Mouse (Mus musculus) CH12F3 (cell line): ENCODE data around the gene Hipk3.

Source experiments
- in situ Hi-C: fragments of 300-500 bp; cut with MboI; formaldehyde crosslinking; loops from 2 replicates; pipeline ENCODE4 v1.14.3; 2020; ENCODE audit warnings: low sequenced_read_pairs

Gene Hipk3

GRCm38 (mm10) chr2:104493951-104494800, at the start of gene Hipk3:
TSS of gene Hipk3 (minus strand) at chr2:104494446.
- in situ Hi-C loops, result no loop called here

- in situ Hi-C loops, result no loop called here
Measured at GRCm38 (mm10) chr2:104540286-104540685, 46.0 kb upstream of the Hipk3 start.

DNA sequence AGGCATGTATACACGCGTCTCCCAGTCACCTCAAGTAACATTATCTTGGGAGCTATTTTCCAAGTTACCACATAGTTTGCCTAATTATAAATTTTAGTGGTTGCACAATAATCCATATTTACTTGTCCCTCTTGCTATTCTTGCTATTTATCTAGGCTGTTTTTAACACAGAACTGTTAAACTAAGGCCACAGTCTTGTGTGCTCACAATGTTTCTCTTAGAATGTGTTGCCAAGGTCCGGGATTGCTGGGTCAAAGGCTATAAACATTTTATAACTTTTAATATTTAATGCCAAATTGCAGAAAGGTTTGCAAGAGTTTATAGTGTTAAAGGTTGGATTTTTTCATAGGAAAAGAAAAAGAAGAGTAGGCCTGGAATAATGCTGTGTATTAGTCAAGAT, 40.5 kb upstream of the Hipk3 start:
- in situ Hi-C loops, result no loop called here

- in situ Hi-C loops, result no loop called here
Measured at GRCm38 (mm10) chr2:104532548-104532947, 38.3 kb upstream of the Hipk3 start.

GRCm38 (mm10) chr2:104526559-104526958, 32.3 kb upstream of the Hipk3 start:
- in situ Hi-C loops, result no loop called here

GRCm38 (mm10) chr2:104525506-104525905, 31.3 kb upstream of the Hipk3 start:
- in situ Hi-C loops, result no loop called here

DNA sequence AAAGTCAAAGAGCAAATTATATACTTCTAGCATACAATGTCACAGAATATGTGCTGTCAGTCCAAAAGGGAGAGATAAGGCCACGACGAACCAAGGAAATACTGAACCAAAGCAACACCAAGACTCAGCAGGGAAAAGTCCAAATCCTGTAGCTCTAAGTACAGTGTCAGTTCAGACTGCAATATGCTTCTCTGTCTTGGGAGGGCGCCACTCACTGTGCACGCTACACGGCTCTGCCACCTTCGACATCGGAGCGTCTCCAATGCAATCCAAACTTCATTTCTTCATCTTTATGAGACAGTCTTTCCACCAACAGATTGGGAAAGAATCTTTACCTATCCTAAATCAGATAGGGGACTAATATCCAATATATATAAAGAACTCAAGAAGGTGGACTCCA, 17.4 kb upstream of the Hipk3 start:
- in situ Hi-C loops, result no loop called here

GRCm38 (mm10) chr2:104502388-104502787, 8.1 kb upstream of the Hipk3 start:
- in situ Hi-C loops, result no loop called here

DNA sequence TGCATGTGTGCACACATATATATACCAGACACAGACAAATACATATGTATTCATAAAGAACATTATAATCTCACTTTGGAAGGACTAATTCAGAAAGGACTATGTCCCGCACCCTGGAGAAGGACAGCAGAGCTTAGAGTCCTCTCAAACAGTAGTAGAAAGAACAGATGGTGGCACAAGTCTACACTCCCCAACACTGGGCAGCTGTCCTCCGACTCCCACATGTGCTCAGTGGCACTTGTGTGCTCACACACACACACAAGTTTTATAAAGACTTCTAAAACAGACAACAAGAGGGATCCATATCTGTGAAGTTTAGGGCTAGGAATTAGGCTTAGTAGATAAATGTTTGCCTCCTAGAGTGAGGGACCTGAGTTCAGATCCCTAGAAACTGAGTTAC, 6.8 kb upstream of the Hipk3 start:
- in situ Hi-C loops, result no loop called here

- in situ Hi-C loops, result no loop called here
Measured at GRCm38 (mm10) chr2:104497771-104498170, 3.5 kb upstream of the Hipk3 start.

DNA sequence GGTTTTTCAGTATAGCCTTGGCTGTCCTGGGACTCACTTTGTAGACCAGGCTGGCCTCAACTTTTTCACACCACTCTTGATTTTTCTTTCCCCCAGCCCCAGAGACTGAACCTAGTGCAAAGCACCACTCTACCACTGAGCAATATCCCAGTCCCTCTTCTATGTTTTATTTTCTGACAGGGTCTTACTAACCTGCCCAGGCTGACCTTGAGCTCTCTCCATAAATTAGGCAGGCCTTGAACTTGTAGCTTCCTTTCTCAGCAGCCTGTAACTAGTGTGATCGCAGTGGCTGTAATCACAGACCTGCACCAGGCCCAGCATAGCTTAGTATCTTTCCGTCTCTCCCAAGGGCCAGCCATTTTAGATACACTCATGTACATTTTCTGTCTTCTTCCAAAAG, 3.0 kb upstream of the Hipk3 start:
- in situ Hi-C loops, result no loop called here

DNA sequence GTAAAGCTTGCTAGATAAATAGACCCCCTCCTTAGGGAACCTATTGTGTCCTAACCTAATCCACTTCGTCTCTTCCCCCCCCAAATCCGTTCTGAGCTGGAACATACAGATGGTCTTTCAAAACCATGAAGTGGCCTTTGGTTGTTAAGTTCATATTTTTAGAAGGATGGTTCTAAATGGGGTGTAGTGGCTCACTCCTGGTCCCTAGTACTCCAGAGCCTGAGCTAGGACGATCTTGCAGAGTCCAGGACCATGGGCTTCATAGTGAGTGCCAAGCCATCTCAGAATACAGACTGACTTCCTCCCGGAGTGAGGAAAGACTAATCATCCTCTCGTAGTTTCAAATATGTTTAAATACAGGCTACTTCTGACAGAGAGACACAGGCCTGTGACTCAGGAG, 2.0 kb upstream of the Hipk3 start:
- in situ Hi-C loops, result no loop called here

DNA sequence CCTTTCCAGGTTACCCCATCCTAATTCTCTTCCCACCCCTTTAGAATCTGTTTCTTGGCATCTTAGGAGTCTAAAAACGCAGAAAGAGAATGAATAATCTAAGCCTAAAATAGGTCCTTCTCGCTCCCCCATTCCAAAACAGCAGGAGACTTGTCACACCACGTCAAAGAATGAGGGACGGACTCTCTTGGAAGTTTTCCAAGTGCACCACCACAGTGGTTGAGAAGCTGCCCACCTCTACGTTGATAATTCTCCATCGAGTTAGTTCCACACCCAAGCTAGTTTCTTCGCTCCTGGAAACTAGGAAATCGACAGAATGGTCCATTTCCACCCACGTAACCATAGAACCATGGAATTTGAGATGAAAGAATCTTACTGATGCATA, 547 bp upstream of the Hipk3 start:
- in situ Hi-C loops, result no loop called here

DNA sequence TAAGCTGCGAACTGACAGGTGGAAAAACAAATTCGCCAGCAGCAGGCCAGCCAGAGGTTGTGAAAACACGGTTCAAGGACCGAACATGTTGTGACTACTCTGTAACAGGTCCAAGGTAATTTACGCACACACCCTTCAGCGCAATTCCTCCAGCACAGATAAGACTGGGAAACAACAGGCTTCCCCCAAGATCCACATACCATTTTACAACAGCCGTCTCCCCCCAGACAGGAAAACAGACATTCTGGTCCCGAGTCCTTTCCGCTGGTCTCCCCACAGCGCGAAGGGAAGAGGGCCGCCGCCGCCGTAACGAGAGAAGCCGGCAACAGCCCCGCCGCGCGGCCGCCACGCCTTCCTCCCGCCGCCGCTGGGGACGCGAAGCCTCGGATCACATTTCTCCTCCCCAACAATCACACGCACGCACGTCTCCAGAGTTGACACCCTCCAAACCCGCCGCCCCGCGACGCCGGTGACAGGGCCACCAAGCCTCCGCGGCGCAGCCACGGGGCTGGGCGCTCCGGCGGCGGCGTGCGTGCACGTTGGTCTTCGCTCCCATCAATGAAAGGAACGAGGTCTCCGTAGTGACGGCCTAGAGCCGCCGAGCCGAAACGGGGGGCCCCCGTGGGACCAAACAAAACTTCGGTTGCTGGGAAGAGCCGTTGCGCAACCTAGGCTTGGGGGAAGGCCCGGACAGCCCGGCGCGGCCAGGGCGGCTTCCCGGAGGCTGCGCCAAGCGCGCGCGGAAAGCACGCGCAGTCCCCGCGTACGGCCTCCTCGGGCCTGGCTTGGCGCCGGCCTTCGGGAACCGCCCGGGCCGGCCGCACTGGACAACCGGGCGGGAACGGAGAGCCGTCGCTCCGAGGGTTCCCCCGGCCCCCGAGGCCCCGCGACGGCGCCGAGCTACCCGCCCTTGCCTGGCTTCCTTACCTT, 960 bp downstream of the Hipk3 start:
- in situ Hi-C loops, result no loop called here

DNA sequence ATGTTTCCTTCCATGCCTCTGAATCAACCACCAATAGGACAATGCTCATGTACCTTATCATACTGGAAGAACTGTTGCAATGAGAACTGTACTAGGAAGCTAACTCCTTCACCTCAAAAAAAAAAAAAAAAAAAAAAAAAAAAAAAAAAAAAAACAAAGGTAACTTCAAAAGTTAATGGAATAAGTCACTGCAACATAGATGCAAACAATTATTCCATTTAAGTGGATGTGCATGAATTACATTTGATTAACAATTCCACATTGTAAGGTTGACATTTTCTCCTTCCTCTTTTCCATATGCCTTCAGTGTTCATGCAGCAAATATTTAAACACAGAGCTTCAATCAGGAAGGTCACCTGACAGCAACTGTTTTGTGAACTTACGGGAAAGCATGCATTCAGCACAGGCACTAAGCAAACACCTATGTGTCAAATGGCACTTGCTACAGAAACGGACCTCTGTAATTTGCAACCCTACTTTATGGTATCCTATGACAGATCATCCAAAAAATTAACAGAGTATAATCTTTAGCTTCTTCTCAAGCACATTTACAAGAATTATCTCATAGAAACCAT, 2.9 kb downstream of the Hipk3 start:
- in situ Hi-C loops, result no loop called here

- in situ Hi-C loops, result no loop called here
Measured at GRCm38 (mm10) chr2:104490761-104491160, 3.5 kb downstream of the Hipk3 start.

DNA sequence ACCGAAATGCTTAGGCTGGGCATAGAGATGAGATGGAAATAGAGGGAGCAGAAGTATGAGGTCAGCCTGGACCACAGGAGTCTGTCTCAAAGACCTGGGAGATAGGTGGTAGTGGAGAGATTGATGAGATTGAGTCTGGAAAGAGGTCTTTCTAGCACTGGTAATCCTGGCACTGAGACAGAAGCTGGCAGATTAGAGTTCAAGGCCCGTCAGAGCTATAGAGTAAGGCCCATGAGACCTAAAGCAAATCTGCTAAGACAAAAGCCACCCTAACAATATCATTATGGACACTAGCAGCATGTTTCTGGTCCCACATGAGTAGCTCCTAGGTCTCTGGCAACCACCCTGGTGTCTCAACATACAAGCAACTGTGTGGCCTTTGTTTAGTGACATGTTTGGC, 4.4 kb downstream of the Hipk3 start:
- in situ Hi-C loops, result no loop called here

DNA sequence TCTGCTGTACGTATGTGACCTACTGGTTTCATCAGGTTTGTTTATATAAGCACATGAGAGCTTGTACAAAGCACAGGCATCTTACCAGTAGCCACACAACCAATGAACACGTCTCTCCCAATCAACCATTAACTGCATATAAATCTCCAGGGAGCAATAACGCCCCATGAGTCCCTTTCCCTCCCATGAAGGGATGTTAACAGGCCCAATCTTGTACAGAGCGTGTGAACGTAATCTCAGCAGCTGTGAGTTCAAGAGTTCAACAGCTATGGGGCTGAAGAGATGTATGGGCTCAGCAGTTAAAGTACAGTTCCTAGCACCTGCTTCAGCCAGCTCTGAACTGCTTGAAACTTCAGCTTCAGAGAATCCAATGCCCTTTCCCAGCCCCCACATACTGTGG, 9.8 kb downstream of the Hipk3 start:
- in situ Hi-C loops, result no loop called here

DNA sequence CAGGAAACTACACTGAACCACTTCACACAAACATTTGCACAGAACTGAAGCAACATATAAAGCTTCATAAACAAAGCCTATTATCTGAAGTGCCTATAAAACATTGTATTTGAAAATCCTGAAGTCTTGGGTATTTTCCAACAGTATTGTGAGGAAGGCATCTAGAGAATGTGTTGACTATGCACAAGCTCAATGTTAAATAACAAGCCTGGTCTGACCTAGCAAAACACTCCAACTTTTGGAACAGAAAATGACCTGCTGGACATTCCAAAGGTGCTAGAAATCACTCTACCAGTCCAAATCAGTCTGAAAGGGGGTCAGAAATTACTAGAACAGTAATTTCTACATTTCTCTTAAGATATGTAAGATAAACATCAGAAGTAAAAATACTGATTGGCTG, 12.1 kb downstream of the Hipk3 start:
- in situ Hi-C loops, result no loop called here

- in situ Hi-C loops, result no loop called here
Measured at GRCm38 (mm10) chr2:104479054-104479453, 15.2 kb downstream of the Hipk3 start.

DNA sequence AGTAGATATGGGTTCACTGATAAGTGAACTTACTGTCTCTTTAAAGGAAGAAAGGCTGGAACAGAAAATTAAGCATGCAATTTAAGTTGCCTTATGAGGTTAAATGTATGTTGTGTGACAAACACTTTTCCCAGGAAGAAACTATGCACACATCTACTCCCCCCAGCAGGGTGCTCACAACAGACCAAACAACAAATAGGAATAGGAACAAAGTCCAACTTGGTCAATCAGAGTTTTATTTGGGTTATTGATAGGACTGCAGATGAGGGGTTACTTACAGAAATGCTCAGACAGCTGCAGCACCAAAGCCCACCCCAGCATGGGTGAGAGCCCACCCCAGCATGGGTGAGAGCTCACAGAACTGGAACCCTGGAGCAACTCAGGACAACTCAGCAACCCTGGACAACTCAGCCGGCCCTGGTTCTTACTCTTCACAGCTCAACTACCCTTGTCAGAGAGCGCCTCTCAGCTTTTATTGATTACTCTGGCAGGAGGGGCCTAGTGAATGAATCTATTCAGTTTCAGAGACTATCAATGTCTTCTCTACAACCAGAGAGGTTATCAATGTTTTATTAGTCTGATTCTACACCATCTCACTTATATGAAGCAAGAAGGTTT, 16.7 kb downstream of the Hipk3 start:
- in situ Hi-C loops, result no loop called here
